Mouse (Mus musculus): ENCODE results near the gene Rnf24.

DNA sequence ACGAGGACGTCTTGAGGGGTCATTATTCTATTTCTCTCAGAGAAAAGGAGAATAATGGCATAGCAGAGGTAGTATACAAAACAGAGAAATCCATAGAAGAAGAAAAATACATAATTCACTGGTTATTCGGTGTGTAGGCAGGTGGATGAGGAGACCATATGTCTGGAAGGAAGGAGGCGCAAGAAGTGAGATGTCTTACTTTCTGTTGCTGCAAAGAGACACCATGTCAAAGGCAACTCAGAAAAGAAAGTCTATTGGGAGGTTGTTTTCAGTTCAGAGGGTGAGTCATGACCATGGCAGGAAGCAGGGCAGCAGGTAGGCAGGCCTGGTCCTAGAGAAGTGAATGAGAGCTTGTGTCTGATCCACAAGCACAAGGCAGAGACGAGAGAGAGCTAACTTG lies 26.2 kb upstream of the Rnf24 start:
- TF ChIP-seq CTCF (IDR thresholded peaks at IDR 0.05; ENCODE audit: borderline replicate concordance, insufficient read depth, low read length) (no peak), POLR2A (IDR thresholded peaks at IDR 0.05; ENCODE audit: low read depth, low read length) (no peak)

All from embryonic fibroblast, embryonic 13.5 days (primary cell).